Mouse (Mus musculus): ENCODE measurements around the gene Tmem232. TPM values are rescaled to one million over a fixed set of nuclear protein-coding genes. Genes with fewer than 3 reads are reported as not detected.
"Not testable (repeated sequence)": the region's sequence is repeated elsewhere in the genome, so short reads cannot be mapped to it uniquely, and the experiment has no call there.

Tmem232 gene
- 1 to 10 TPM in 3 of 4 experiments, under 1 TPM in 1; 0.82 to 1.6 (median 1.3) TPM for total RNA-seq (2022)

DNA sequence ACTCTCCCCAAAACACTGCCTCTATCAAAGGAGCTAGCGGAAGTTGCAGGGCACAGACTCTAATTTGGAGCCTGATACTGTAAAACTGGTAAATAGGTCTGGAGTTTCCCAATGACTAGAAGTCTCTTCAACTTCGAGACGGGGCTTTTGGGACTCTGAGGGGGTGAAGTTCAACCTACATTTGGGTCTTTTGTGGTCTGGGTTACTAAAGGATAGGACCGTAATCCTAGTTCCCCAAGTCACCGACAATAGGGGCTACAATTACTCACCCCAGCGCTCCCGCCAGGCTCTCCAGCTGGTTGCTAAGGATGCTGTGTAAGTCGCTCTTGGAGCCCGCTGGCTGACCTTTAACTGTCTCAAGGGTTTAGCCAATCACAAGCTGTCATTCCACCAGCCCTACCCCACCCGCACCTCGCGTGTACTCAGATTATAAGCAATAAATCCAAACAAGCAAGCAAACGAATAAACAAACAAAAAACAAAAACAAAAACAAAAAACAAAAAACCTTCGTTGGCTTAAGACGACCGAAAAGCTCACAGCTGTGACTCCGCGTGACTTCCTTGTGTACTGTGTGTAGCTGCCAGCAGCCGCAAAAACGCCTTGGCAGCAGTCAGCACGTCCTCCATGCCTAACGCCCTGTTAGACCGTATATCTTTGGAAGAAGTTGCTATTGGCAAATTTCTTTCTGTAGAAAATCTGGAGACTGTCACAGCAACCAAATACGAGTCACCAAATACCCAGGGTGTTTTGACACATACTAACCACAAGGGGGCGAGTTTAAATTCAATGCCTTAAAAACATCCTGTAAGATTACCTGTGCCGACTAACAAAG is at the start of gene Tmem232:
Gene Tmem232, minus strand, starts transcription at position 342 of the 832 bp plus-strand sequence.
- DNase-seq (ENCODE audit: low spot score in 2 of 2) = no peak

DNA sequence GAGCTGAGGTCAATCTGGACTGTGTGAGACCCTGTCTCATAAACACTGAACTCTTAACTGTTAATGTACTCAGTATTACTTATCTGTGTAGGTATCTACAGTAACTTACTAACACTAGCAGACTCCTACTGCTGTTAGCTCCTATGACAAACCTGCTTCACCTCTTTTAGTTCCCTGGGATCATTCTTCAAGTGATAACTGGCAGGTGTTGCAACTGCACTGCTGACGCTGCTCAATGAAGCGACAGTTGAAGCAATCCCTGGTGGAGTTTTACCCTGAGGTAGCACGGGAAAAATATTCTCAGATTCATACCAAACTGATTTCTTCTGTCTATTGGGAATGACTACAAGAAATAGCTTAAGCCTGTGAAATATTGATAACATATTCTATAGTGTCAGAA is 46.3 kb upstream of the Tmem232 start:
- DNase-seq (ENCODE audit: low spot score in 2 of 2) = no peak

DNA sequence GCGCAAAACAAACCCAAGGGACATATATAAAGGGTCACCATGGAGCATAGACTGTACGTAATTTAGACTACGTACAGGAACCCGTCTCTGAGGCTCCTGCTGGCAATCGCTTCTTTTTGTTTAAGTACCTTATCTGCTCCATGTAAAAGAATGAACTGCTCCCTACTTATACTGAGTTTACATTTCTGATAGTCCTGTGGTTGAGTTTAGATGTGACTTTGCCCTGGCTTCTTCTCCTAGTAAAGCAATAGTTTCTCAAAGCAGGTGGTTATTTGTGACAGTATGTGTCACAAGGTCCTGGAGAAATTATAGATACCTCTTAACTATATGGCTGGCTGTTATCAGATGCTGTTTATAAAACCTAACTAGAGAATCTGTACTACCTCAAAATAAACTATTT is 40.9 kb upstream of the Tmem232 start:
- no peak for DNase-seq (ENCODE audit: low spot score in 2 of 2)

DNA sequence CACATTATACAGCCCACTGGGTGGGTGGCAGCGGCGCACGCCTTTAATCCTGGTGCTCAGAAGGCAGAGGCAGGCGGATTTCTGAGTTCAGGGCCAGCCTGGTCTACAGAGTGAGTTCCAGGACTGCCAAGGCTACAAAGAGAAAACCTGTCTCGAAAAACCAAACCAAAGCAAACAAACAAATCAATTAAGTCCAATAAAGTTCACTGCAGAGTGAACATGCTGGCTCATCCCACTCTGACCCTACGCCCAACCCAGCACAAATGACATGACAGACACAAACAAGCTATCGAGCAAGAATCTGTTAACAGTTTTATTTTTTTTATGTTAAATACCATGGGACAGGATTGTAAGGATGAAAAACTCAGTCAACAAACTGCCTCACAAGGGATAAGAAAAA is 39.2 kb upstream of the Tmem232 start:
- no peak for DNase-seq (ENCODE audit: low spot score in 2 of 2)

DNA sequence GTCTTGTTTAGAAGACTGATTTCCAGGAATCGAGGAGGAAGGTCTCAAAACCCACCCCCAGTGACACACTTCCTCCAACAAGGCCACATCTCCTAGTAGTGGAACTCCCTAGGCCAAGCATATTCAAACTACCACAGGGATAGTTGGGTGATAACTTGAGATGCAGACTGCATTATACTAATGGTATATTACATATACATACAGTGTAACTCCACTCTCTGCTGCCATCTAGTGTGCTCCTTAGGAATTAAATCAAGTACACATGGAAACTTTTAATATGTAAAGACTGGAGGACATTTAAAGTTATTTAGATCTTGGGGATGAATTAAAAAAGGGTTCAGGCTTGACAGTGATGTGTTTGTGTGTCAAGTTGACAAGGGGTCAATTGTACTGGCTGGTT is 34.8 kb upstream of the Tmem232 start:
- DNase-seq (ENCODE audit: low spot score in 2 of 2) = no peak

DNA sequence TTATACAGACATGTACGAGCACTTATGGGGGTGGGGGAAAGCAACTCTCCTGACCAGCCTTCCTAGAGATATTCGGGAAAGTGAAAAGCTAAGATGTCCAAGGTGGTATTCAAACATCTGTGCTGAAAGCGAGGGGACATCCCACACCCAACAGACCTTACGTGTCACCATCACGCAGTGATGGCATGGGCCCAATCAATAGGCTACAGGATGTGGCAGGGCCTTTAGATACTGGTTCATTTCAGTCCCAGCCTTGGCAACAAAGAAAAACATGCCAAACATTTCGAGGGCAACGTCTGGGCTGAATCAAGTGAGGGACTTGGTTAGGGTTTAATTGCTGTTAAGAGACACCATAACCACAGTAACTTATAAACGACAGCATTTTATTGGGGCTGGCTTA is 34.3 kb upstream of the Tmem232 start:
- no peak for DNase-seq (ENCODE audit: low spot score in 2 of 2)

DNA sequence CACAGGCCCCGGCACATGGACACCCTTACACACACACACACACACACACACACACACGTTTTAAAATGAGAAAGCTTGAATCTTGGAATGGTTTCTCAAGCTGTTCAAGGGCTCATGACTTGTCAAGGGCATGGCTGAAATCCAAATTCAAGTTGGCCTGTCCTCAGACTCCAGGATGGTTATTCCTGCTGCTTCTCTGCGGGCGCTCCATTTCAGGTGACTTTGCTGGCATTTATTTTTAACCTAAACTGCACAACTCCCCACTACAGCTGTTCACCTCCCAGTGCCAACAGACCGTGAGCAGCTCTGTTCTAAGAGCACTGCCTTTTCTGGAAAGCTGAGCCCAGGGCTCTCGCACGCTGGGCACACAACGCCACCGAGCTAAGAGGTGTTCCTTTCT is 31.3 kb upstream of the Tmem232 start:
- DNase-seq (ENCODE audit: low spot score in 2 of 2) = no peak

DNA sequence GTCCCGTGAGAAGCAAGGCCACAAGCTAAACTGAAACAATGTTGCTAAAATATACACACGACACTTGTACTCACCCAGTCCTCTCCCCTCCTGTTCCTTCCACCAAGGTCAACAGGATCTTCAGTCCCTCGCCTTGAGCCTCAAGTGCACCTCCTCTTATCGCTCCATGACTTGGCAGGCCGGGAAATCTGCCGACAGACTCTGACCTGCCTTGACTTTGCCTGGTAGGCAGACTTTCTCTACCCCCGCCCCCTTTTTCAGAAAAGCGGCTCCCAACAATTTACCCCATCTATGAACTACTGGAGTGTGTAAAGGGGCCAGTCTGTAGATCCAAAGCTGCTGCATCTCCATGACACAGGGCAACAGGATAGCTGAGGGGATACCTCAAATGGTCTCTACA is 30.9 kb upstream of the Tmem232 start:
- DNase-seq (ENCODE audit: low spot score in 2 of 2) = no peak

DNA sequence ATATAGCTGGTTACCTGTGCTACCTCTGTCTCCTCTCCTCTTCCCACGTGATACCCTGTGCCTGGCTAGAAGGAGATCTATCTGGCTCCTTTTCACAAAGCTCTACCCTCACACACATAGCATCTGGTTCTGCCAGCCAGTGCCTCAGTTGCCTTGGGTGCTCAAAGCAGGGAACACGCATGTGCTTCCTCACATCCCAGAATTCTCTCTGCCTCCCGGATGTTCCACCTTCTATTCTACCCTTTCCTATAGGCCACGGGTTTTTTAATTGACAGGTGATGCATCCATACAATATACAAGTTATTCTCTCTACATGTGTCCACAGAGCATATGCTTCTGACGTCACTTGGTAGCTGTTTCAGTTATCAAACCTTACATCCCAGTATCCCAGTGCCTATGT is 23.6 kb upstream of the Tmem232 start:
- DNase-seq (ENCODE audit: low spot score in 2 of 2) = no peak

DNA sequence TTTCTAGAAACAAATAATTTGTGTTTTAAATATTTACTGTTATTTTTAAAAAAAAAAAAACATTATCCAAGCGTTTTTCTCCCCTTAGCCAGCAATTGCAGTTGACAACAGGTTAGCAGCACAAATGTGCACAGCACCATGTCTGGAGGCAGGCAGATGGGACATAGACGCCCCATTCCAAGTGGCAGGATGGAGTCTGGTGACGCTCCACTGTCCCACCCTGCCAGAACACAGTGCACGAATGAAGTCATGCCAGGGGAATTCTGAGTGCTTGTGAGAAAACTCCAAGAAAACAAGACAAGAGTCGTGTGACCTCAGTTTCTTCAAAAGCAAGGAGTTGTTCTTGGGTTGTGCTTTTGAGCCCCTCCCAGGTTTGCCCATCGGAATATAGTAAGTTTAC is 22.8 kb upstream of the Tmem232 start:
- DNase-seq (ENCODE audit: low spot score in 2 of 2) = no peak

DNA sequence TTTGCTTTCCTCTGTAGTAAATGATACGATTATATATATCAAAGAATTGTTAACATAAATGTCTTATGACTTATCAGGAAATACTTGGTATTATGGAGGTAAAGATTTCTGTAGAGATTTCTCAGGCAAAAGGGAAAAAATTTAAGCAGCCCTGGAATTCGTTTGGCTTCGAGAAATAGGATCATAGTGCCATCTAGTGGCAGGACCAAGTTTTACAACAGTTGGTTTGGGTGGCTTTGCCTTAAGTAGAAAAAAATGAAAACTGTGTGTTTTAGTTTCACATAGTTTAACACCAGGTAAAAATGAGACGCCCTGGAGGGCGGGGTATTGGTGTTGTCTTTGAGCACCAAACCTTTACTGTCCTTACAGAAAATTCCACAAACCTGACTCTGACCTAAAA is 22.2 kb upstream of the Tmem232 start:
- DNase-seq (ENCODE audit: low spot score in 2 of 2) = peak in 1 of 2 experiments; percentile 72

DNA sequence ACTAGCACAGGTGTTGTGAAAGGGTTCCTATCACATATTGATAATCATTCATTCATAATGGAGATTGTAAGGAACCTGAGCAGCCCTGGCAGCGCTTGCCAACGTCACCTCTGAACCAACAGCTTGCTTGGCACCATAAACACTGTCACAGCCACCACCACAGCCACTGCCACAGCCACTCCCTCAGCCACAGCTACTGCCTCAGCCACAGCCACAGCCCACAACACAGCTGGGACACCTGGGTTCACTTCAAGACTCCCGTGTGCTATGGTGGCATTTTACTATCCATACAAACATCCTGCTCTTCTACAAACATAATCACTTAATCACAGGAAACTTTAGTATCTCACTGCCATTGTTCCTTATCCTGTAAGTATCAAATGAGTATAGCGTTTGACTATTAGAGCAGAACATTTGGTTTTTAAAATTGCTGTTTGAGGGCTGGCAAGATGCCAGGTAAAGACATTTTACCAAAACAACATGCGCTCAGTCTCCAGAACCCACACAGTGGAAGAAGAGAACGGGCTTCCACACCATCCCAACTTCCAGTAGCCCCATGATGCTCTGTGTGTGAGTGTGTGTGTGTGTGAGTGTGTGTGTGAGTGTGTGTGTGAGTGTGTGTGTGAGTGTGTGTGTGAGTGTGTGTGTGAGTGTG is 20.9 kb upstream of the Tmem232 start:
- DNase-seq (ENCODE audit: low spot score in 2 of 2) = no peak

DNA sequence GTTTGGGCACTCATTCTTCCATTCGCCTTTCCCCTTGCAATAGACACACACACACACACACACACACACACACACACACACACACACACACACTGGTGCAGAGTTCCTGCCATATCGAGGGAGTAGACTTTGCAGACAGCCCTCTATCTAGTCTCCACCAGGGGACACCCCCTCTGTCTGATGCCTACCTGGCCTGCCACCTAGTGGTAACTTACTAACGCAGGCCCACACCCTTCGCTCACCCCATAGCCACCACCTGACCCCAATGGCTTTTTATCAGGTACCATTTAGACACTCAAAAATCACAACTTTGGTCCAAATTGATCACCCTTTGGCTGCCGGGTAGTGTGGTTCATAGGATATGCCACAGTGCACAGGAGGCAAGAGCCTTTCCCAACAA is 18.7 kb upstream of the Tmem232 start:
- no peak for DNase-seq (ENCODE audit: low spot score in 2 of 2)

DNA sequence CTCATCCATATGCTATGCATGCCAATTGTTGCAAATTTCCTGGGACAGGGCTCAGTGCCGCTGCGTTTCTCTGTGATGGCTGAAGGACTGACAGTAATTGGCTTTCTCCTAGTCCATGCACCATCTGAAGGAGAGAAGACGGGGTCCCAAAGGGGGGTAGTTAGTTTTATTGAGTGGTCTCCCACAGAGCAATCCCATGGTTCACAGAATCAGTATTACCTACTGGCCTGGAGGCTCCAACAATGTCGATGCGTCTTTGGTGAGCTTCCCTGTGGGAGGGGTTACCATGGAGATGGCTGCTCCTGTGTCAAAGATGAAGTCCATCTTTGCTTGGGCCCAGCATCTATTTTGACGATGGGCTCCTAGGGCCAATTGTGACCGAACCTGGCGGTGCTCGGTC is 18.2 kb upstream of the Tmem232 start:
- no peak for DNase-seq (ENCODE audit: low spot score in 2 of 2)

DNA sequence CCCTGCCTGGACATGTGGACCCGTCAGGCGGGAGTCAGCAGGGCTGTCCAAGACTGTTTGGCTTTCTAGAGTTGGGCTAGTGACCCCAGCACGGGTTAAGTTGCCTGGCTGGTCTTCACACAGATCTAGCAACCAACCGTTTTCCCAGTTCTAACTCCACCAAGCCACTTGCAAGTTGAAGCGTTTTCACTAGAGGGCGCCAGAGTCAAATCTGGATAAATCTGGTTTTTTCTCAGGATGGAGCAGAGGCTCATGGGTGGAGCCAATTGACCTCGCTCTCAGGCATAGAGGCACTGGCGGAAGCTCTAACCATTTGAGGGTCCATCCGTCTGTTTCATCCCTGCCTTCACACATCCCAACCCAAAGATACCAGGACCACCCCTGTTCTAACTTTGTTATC is 17.6 kb upstream of the Tmem232 start:
- peak in 1 of 2 experiments; percentile 51 for DNase-seq (ENCODE audit: low spot score in 2 of 2)

DNA sequence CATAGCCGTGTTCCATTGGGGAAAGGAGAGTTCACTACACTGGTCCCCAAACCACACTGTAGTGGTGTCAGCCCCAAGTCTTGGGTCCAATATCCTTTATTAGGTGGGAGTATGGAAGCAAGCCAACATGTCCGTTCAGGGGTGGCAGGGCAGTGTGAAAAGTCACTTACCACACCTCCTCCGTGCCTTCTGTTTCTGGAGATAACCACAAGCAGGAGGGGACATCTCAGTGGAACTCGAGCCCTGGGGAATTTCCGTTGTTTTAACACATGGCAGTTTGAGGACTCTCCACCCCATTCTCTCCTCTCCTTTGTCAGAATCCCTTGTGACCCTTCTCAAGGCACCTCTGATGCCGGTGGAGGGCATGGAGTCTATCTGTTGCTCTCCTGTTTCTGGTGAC is 16.6 kb upstream of the Tmem232 start:
- no peak for DNase-seq (ENCODE audit: low spot score in 2 of 2)

DNA sequence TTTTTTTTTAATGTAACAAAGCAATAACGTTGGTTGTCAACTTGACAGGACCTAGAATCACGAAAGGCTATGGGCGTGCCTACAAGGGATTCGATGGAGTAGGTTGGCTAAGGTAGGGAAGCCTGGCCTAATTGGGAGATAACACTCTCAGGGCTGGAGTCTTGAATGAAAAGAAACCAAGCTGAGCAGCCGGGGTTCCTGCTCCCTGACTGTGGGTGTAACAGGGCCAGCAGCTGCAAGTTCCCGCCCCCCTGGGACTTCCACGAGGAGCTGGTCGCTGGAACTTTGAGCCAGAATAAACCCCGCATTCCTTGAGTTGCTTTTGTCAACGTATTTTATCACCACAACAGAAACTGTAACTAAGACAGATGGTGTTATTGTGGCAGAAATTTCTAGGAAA is 16.2 kb upstream of the Tmem232 start:
- no peak for DNase-seq (ENCODE audit: low spot score in 2 of 2)

DNA sequence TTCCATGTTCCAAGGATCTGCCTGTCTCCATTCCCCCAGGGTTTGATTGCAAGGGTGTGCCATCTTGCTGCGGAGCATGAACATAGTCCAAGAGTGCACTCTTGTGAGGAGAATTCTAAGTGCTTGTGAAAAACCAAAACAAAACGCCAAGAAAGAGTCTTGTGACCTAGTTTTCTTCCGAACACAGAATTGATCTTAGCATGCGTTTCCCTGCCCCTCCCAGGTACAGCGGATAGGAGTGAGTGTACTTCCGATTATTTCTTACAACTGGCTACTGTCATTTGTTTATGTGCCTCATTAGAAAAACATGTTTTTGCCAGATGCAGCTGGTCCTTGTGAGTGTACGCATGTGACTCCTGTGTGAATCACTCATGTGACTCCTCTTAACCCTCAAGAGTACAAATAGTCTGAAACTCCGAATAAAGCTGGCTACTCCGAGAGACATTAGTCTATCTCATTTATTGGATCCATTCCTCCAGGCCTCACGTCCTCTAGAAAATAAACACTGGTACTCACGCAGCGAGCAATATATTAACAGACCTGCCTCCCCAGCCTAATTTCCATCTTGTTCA is 11.9 kb upstream of the Tmem232 start:
- DNase-seq (ENCODE audit: low spot score in 2 of 2) = no peak

DNA sequence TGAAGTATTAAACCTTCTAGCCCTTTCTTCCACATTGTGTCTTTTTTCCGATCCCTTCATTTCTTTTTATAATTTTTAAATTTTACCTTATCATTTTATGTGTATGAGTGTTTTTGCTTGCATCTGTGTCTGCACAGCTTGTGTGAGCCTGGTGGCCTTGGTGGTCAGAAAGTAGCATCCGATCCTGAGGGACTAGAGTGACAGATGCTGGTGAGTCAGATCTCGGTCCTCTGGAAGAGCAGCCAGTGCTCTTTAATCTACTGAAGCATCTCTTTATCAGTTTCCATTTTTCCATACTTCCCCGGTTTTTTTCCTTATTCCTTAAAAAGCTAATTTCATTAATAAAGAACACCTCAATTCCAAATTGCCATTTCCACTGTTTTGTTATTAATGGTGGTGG is 9.8 kb upstream of the Tmem232 start:
- DNase-seq (ENCODE audit: low spot score in 2 of 2) = no peak

DNA sequence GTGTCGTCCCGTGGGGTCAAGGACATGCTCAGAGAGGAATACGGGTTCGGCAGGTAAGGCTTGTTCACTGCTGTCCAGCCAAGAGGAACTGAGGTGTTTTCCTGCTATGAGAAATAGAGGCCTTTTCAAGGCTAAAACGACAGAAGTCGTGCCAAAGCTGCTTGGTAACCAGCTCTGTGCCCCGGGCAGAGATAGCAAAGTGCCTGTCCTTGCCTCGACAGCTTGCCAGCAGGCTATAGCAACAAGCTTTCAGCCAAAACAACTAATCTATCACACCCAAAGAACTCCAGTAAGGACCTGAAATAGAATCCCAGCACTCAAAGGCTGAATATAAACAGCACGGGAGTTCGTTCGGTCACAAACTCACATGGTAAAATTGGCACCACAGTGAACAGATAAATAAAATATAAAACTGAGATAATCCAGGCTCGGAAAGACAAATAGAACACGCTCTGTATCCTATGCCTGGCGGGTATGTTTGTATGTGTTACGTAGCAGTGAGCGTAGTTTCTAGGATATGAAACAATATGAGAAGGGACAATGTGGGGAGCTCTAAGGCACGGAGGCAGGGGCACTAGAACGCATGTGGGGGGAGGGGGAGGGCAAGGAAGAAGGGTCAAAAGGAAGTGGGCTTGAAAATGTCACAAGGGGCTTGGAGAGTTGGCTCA is 8.2 kb upstream of the Tmem232 start:
- no peak for DNase-seq (ENCODE audit: low spot score in 2 of 2)

DNA sequence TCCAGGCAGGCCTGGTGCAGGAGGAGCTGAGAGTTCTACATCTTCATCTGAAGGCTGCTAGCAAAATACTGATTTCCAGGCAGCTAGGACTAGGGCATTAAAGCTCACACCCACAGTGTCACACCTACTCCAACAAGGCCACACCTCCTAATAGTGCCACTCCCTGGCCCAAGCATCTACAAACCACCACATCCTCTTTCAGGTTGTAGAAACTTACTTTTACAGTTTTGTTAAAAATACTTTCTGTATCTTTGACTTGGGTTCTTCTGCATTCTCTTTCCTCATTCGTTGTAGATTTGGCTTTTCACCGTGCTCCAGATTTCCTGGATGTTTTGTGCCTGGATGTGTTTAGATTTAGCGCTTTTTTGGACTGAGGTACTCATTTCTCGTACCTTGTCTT is 5.6 kb upstream of the Tmem232 start:
- not testable (repeated sequence) for DNase-seq (ENCODE audit: low spot score in 2 of 2)

DNA sequence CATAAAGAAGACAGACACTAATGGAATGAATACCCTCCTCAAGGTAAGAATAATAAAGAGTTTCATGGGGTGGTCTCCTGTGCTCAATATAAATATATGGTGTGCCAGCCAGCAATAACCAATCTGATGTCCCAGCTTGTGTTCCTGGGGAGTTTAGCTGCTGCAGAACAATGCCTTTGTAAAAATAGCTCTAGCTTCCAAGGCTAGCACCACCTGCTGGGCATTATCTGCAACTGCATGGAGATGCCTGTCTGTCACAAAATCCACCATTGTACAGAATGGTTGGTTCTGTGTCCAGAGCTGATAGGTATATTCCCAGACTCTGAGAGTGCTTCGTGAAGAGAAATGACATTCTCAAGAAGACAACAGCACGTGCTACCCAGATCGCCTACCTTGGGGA is 4.4 kb downstream of the Tmem232 start:
- peak in 1 of 2 experiments; percentile 58 for DNase-seq (ENCODE audit: low spot score in 2 of 2)
